Mouse (Mus musculus): ENCODE measurements at regions not wholly inside any gene's neighbourhood (a gene's known extent, or its start where the extent isn't known, plus 50 kb on each side); places are given as distances from the start of the nearest gene placed in this dataset.

GRCm38 (mm10) chr15:102776218-102776850 lies 54.4 kb upstream of the Calcoco1 start:
- H3K4me2 ChIP-seq (replicated peaks; ENCODE audit: low read depth, low read length) = no peak overlapping the region
- 0 out of 2 replicates have a peak, but pooled peaks cover 3% of the 10 kb centered on the region for H3K27me3 ChIP-seq (ENCODE audit: insufficient read depth, low read length)
- ATAC-seq (ENCODE audit: low FRiP score, low TSS enrichment) = no peak
- H3K9me3 ChIP-seq (ENCODE audit: low read length) = no peaks in the 10 kb centered on the region
- no peak overlapping the region for H3K27ac ChIP-seq (ENCODE audit: low read length)
- WGBS = 41% methylated on average over 11 of the region's 11 CpGs
- H3K4me1 ChIP-seq (ENCODE audit: insufficient read depth, low read length) = peaks cover 5% of the 10 kb centered on the region
- no peak overlapping the region for H3K4me3 ChIP-seq (ENCODE audit: low read length)
- H3K36me3 ChIP-seq (ENCODE audit: insufficient read depth, low read length) = no peaks in the 10 kb centered on the region
- H3K9ac ChIP-seq (replicated peaks; ENCODE audit: low read length) = no peak overlapping the region

GRCm38 (mm10) chr15:102780626-102781025 lies 58.6 kb upstream of the Calcoco1 start:
- ATAC-seq (ENCODE audit: low FRiP score, low TSS enrichment) = no peak
- H3K27me3 ChIP-seq (ENCODE audit: insufficient read depth, low read length) = peaks cover 9% of the 10 kb centered on the region; the same call in 1 of the 2 replicates
- H3K36me3 ChIP-seq (ENCODE audit: insufficient read depth, low read length) = no peaks in the 10 kb centered on the region
- no peak overlapping the region for H3K4me2 ChIP-seq (replicated peaks; ENCODE audit: low read depth, low read length)
- no peaks in the 10 kb centered on the region for H3K9me3 ChIP-seq (ENCODE audit: low read length)
- H3K9ac ChIP-seq (replicated peaks; ENCODE audit: low read length) = no peak overlapping the region
- 60% methylated on average over 6 of the region's 6 CpGs for WGBS
- H3K4me1 ChIP-seq (ENCODE audit: insufficient read depth, low read length) = peaks cover 10% of the 10 kb centered on the region
- H3K4me3 ChIP-seq (ENCODE audit: low read length) = no peak overlapping the region
- no peak overlapping the region for H3K27ac ChIP-seq (ENCODE audit: low read length)

- H3K27ac ChIP-seq (ENCODE audit: low read length) = peak overlapping the region; percentile 2; the same call in 1 of the 2 replicates
- ATAC-seq (ENCODE audit: low FRiP score, low TSS enrichment) = peak; percentile 80
- no peak overlapping the region for H3K4me3 ChIP-seq (ENCODE audit: low read length)
- H3K4me2 ChIP-seq (replicated peaks; ENCODE audit: low read depth, low read length) = no peak overlapping the region
- H3K27me3 ChIP-seq (ENCODE audit: insufficient read depth, low read length) = peaks cover 20% of the 10 kb centered on the region; the same call in 1 of the 2 replicates
- 32% methylated on average over 9 of the region's 9 CpGs for WGBS
- H3K9me3 ChIP-seq (ENCODE audit: low read length) = no peaks in the 10 kb centered on the region
- H3K9ac ChIP-seq (replicated peaks; ENCODE audit: low read length) = no peak overlapping the region
- H3K36me3 ChIP-seq (ENCODE audit: insufficient read depth, low read length) = no peaks in the 10 kb centered on the region
- H3K4me1 ChIP-seq (ENCODE audit: insufficient read depth, low read length) = peaks cover 10% of the 10 kb centered on the region
Measured at GRCm38 (mm10) chr15:102782988-102783799, 61.2 kb upstream of the Calcoco1 start.

- no peaks in the 10 kb centered on the region for H3K9me3 ChIP-seq (ENCODE audit: low read length)
- H3K4me1 ChIP-seq (ENCODE audit: insufficient read depth, low read length) = peaks cover 10% of the 10 kb centered on the region
- no peak overlapping the region for H3K4me2 ChIP-seq (replicated peaks; ENCODE audit: low read depth, low read length)
- peaks cover 21% of the 10 kb centered on the region; the same call in 1 of the 2 replicates for H3K27me3 ChIP-seq (ENCODE audit: insufficient read depth, low read length)
- H3K36me3 ChIP-seq (ENCODE audit: insufficient read depth, low read length) = no peaks in the 10 kb centered on the region
- no peak overlapping the region for H3K9ac ChIP-seq (replicated peaks; ENCODE audit: low read length)
- no peak for ATAC-seq (ENCODE audit: low FRiP score, low TSS enrichment)
- 34% methylated on average over 10 of the region's 10 CpGs for WGBS
- H3K4me3 ChIP-seq (ENCODE audit: low read length) = no peak overlapping the region
- no peak overlapping the region for H3K27ac ChIP-seq (ENCODE audit: low read length)
Measured at GRCm38 (mm10) chr15:102785055-102785820, 63.3 kb upstream of the Calcoco1 start.

- no peak overlapping the region for H3K9ac ChIP-seq (replicated peaks; ENCODE audit: low read length)
- no peak overlapping the region for H3K27ac ChIP-seq (ENCODE audit: low read length)
- peaks cover 21% of the 10 kb centered on the region; the same call in 1 of the 2 replicates for H3K27me3 ChIP-seq (ENCODE audit: insufficient read depth, low read length)
- ATAC-seq (ENCODE audit: low FRiP score, low TSS enrichment) = no peak
- no peak overlapping the region for H3K4me2 ChIP-seq (replicated peaks; ENCODE audit: low read depth, low read length)
- no peaks in the 10 kb centered on the region for H3K4me1 ChIP-seq (ENCODE audit: insufficient read depth, low read length)
- WGBS = 44% methylated on average over 7 of the region's 7 CpGs
- no peaks in the 10 kb centered on the region for H3K36me3 ChIP-seq (ENCODE audit: insufficient read depth, low read length)
- no peak overlapping the region for H3K4me3 ChIP-seq (ENCODE audit: low read length)
- no peaks in the 10 kb centered on the region for H3K9me3 ChIP-seq (ENCODE audit: low read length)
Measured at GRCm38 (mm10) chr15:102788846-102789518, 67.0 kb upstream of the Calcoco1 start.

- no peak for ATAC-seq (ENCODE audit: low FRiP score, low TSS enrichment)
- Histone ChIP-seq H3K9me3 (ENCODE audit: low read length) (no peaks in the 10 kb centered on the region), H3K4me2 (replicated peaks; ENCODE audit: low read depth, low read length) (no peak overlapping the region), H3K4me1 (ENCODE audit: insufficient read depth, low read length) (no peaks in the 10 kb centered on the region), H3K36me3 (ENCODE audit: insufficient read depth, low read length) (no peaks in the 10 kb centered on the region), H3K9ac (replicated peaks; ENCODE audit: low read length) (no peak overlapping the region), H3K27me3 (ENCODE audit: insufficient read depth, low read length) (peaks cover 3% of the 10 kb centered on the region; the same call in 1 of the 2 replicates), H3K27ac (ENCODE audit: low read length) (no peak overlapping the region), H3K4me3 (ENCODE audit: low read length) (no peak overlapping the region)
- 76% methylated on average over 5 of the region's 5 CpGs for WGBS
Measured at GRCm38 (mm10) chr15:102797020-102797618, 75.1 kb upstream of the Calcoco1 start.

- no peak overlapping the region for H3K27ac ChIP-seq (ENCODE audit: low read length)
- ATAC-seq (ENCODE audit: low FRiP score, low TSS enrichment) = peak; percentile 49; the same call in 1 of the 2 replicates
- no peak overlapping the region for H3K4me2 ChIP-seq (replicated peaks; ENCODE audit: low read depth, low read length)
- peaks cover 3% of the 10 kb centered on the region; the same call in 1 of the 2 replicates for H3K27me3 ChIP-seq (ENCODE audit: insufficient read depth, low read length)
- no peaks in the 10 kb centered on the region for H3K36me3 ChIP-seq (ENCODE audit: insufficient read depth, low read length)
- no peak overlapping the region for H3K9ac ChIP-seq (replicated peaks; ENCODE audit: low read length)
- H3K9me3 ChIP-seq (ENCODE audit: low read length) = no peaks in the 10 kb centered on the region
- H3K4me3 ChIP-seq (ENCODE audit: low read length) = no peak overlapping the region
- WGBS = 41% methylated on average over 4 of the region's 4 CpGs
- H3K4me1 ChIP-seq (ENCODE audit: insufficient read depth, low read length) = no peaks in the 10 kb centered on the region
Measured at GRCm38 (mm10) chr15:102800049-102800448, 78.1 kb upstream of the Calcoco1 start.

- H3K4me2 ChIP-seq (replicated peaks; ENCODE audit: low read depth, low read length) = no peak overlapping the region
- 51% methylated on average over 8 of the region's 8 CpGs for WGBS
- H3K36me3 ChIP-seq (ENCODE audit: insufficient read depth, low read length) = no peaks in the 10 kb centered on the region
- no peak overlapping the region for H3K9ac ChIP-seq (replicated peaks; ENCODE audit: low read length)
- H3K27me3 ChIP-seq (ENCODE audit: insufficient read depth, low read length) = peaks cover 3% of the 10 kb centered on the region; the same call in 1 of the 2 replicates
- H3K4me1 ChIP-seq (ENCODE audit: insufficient read depth, low read length) = no peaks in the 10 kb centered on the region
- no peak overlapping the region for H3K27ac ChIP-seq (ENCODE audit: low read length)
- no peak for ATAC-seq (ENCODE audit: low FRiP score, low TSS enrichment)
- H3K9me3 ChIP-seq (ENCODE audit: low read length) = no peaks in the 10 kb centered on the region
- H3K4me3 ChIP-seq (ENCODE audit: low read length) = no peak overlapping the region
Measured at GRCm38 (mm10) chr15:102802265-102802813, 80.4 kb upstream of the Calcoco1 start.

- H3K36me3 ChIP-seq (ENCODE audit: insufficient read depth, low read length) = no peaks in the 10 kb centered on the region
- no peak overlapping the region for H3K27ac ChIP-seq (ENCODE audit: low read length)
- H3K4me2 ChIP-seq (replicated peaks; ENCODE audit: low read depth, low read length) = no peak overlapping the region
- H3K4me3 ChIP-seq (ENCODE audit: low read length) = no peak overlapping the region
- no peaks in the 10 kb centered on the region for H3K9me3 ChIP-seq (ENCODE audit: low read length)
- no peak for ATAC-seq (ENCODE audit: low FRiP score, low TSS enrichment)
- H3K4me1 ChIP-seq (ENCODE audit: insufficient read depth, low read length) = no peaks in the 10 kb centered on the region
- peaks cover 2% of the 10 kb centered on the region; the same call in 1 of the 2 replicates for H3K27me3 ChIP-seq (ENCODE audit: insufficient read depth, low read length)
- no peak overlapping the region for H3K9ac ChIP-seq (replicated peaks; ENCODE audit: low read length)
- WGBS = 41% methylated on average over 3 of the region's 3 CpGs
Measured at GRCm38 (mm10) chr15:102807353-102807752, 85.4 kb upstream of the Calcoco1 start.

Measured in kidney, embryonic 16.5 days (tissue).